Mouse (Mus musculus) hindbrain, embryonic 11.5 days (tissue): Measurements from ENCODE around the gene Pin1. TPM values are rescaled to one million over a fixed set of nuclear protein-coding genes. Genes with fewer than 3 reads are reported as not detected.
"Not testable (repeated sequence)": the region's sequence is repeated elsewhere in the genome, so short reads cannot be mapped to it uniquely, and the experiment has no call there.

ENCODE experiments used
- ATAC-seq: fragments of 200-750 bp; cut with Nextera tagmentation; 2 replicates; pipeline ENCODE4 v1.8.0; 2017; ENCODE audit warnings: mild to moderate bottlenecking, moderate TSS enrichment, moderate library complexity; ENCODE audit not compliant: low FRiP score
- DNase-seq: peaks from one replicate; pipeline ENCODE4 v3.0.0-alpha.2; 2015; ENCODE audit warnings: low spot score
- H3K27ac ChIP-seq: fragments of 300-500 bp; sonication (generic); 2 replicates; pipeline ENCODE4 v1.5.1; 2014; ENCODE audit warnings: mild to moderate bottlenecking, low read depth, low read length
- H3K27me3 ChIP-seq: fragments of 300-500 bp; sonication (generic); 2 replicates; pipeline ENCODE4 v1.6.1; 2014; ENCODE audit warnings: mild to moderate bottlenecking, low read length, moderate library complexity, mixed read lengths; ENCODE audit not compliant: control insufficient read depth, insufficient read depth
- H3K36me3 ChIP-seq: fragments of 300-500 bp; sonication (generic); 2 replicates; pipeline ENCODE4 v1.6.1; 2014; ENCODE audit warnings: mild to moderate bottlenecking, low read length, moderate library complexity, mixed read lengths; ENCODE audit not compliant: control insufficient read depth, insufficient read depth
- H3K4me1 ChIP-seq: fragments of 300-500 bp; sonication (generic); replicated peaks from 2 replicates; pipeline ENCODE4 v1.6.1; 2014; ENCODE audit warnings: low read length, mixed read lengths; ENCODE audit not compliant: control insufficient read depth, insufficient read depth
- H3K4me2 ChIP-seq: fragments of 300-500 bp; sonication (generic); replicated peaks from 2 replicates; pipeline ENCODE4 v1.6.1; 2014; ENCODE audit warnings: mild to moderate bottlenecking, low read depth, low read length
- H3K4me3 ChIP-seq: fragments of 300-500 bp; sonication (generic); 2 replicates; pipeline ENCODE4 v1.5.1; 2014; ENCODE audit warnings: low read depth, low read length
- H3K9ac ChIP-seq: fragments of 300-500 bp; sonication (generic); 2 replicates; pipeline ENCODE4 v1.6.1; 2014; ENCODE audit warnings: low read depth, low read length
- H3K9me3 ChIP-seq: fragments of 300-500 bp; sonication (generic); 2 replicates; pipeline ENCODE4 v1.6.1; 2016; ENCODE audit warnings: low read length; ENCODE audit not compliant: control insufficient read depth
- WGBS: fragments of 180-500 bp; shearing (Covaris S2); extraction: QIAGEN DNeasy Blood & Tissue Kit; methylation state at CpG from one replicate; pipeline ENCODE4 v1.1.7; 2014; 5-methylcytosine and 5-hydroxymethylcytosine counted together
- polyA plus RNA-seq: library from polyadenylated mRNA; unstranded; fragments of >200 nt; fragmentation: Nextera tagmentation; extraction: Ambion mirVana; gene quantifications from 2 replicates; pipeline ENCODE4 v1.2.1, GENCODE M21; 2014

The Pin1 gene
- polyA plus RNA-seq, 1 experiment from 2014 or later: 65.2 TPM

DNA sequence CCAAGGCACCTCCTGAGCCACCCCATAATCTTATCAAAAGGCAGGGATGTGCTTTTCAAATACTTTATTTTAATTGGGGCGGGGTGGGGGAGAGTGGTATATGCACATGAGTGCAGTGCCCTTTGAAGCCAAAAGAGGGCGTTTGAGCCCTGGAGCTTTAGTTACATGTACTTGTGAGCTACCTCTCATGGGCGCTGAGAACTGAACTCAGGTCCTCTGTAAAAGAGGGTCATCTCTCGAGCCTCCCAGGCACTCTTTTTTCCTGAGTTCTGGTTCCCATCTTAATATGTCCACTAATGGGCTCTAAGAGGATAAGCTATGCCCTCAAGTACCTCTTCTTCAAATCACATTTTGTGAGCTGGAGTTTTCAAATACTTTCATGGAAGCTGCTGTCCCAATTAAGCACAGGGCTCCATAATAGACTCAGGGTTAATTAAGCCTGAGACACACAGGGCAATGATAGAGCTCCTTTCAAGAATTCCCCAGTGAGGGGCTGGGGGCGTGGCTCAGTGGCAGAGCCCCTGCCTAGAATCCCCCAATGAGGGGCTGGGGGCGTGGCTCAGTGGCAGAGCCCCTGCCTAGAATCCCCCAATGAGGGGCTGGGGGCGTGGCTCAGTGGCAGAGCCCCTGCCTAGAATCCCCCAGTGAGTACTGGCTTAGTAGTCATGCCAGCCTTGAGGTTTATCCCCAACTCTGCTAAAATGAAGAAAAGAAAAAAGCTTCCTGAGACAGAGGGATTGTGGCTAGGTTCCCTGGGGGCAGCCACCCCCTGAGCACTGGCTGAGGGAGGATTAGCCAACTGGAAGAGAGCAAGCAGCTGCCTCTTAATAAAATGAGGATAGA lies 29.9 kb downstream of the Pin1 start:
- Histone ChIP-seq H3K9me3 (no peaks in the 10 kb centered on the region), H3K9ac (no peak overlapping the region), H3K4me2 (no peak overlapping the region), H3K27me3 (no peaks in the 10 kb centered on the region), H3K4me3 (no peak overlapping the region), H3K4me1 (no peaks in the 10 kb centered on the region), H3K36me3 (no peaks in the 10 kb centered on the region), H3K27ac (no peak overlapping the region)
- ATAC-seq: peak; percentile 72
- WGBS: 52% methylated on average over 6 of the region's 7 CpGs
- DNase-seq: no peak

DNA sequence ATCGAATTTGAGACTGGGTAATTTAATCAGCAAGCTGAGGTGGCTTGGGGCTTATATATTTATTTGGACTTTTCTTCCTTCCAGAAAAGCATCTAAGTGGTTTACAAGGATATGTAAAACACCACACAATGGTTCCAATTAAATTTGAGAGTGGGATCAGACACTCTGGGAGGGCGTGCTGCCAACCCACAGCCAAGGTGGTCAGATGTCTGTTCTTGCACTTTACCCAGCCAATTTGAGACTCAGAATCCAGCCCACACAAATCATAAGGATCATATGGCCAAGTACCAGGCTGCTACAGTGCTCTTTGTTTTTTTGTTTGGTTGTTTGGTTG lies 30.5 kb downstream of the Pin1 start:
- no peak for ATAC-seq
- H3K27ac ChIP-seq: no peak overlapping the region

DNA sequence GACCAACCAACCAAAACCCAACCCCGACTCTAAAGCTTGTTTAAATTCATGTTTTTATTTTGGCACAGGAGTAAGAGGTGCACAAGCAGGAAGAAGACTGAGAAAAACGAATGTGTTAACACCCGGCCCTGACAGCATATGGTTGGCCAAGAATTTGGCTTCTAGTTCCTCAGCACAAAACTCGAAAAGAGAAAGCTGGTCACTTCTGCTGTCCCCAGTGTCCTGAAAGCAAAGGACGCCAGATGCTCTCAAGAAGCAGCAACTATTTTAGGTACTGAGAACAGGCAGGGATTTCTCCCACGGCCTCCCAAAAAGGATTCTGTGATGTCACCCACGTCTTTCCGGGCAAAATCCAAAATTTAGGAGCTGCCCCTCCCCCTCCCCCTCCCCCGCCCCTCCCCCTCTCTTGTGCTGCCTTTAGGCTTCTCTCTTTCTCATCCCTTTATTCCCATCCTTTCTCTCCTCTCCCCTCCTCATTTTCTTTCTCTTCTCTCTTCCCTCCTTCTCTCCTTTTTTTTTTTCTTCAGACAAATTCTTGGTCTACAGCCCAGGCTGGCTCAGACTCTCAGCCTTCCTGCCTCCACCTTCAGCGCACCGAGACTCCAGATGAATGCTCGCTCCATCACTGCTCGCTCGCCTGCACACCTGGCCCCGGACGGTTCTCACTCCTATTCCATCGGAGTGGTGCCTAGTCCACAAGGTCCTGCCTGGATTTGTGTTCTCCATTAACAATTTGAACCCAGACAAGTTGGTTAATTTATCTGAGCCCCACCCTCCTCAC lies 33.4 kb downstream of the Pin1 start:
- no peak for ATAC-seq

More for the DNA sequence above, 30.5 kb downstream of the Pin1 start:
- H3K4me3 ChIP-seq: no peak overlapping the region
- H3K9ac ChIP-seq: no peak overlapping the region
- H3K36me3 ChIP-seq: no peaks in the 10 kb centered on the region
- DNase-seq: no peak
- H3K27me3 ChIP-seq: no peaks in the 10 kb centered on the region
- no peaks in the 10 kb centered on the region for H3K9me3 ChIP-seq
- 67% methylated on average over 2 of the region's 2 CpGs for WGBS
- no peaks in the 10 kb centered on the region for H3K4me1 ChIP-seq
- H3K4me2 ChIP-seq: no peak overlapping the region

DNA sequence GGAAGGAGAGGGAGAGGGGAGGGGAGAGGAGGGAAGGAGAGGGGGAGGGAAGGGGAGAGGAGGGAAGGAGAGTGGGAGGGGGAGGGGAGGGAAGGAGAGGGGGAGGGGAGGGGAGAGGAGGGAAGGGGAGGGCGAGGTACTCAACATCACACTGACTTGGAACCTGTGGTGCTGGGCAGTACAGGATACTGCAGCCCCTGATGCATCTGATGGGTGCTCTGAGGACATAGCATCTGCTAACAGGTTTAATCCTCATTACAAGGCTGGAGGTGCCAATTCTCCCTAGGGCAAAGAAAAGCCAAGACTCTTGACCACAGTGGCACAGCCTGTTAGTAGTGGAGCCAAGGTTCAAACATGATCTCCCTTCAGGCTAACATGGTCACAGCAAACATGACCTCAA lies 37.5 kb downstream of the Pin1 start:
- Histone ChIP-seq H3K27me3 (no peaks in the 10 kb centered on the region), H3K4me3 (no peak overlapping the region), H3K9ac (no peak overlapping the region), H3K9me3 (no peaks in the 10 kb centered on the region), H3K4me1 (peaks cover 4% of the 10 kb centered on the region; the same call in 1 of the 2 replicates), H3K27ac (peak overlapping the region; percentile 78), H3K4me2 (no peak overlapping the region), H3K36me3 (no peaks in the 10 kb centered on the region)
- DNase-seq: no peak
- WGBS: 57% methylated on average over 1 of the region's 1 CpGs
- peak; percentile 54 for ATAC-seq

More for the DNA sequence above, 33.4 kb downstream of the Pin1 start:
- 58% methylated on average over 16 of the region's 17 CpGs for WGBS
- no peaks in the 10 kb centered on the region for H3K36me3 ChIP-seq
- H3K27ac ChIP-seq: no peak overlapping the region
- no peak for DNase-seq
- H3K4me2 ChIP-seq: no peak overlapping the region
- H3K9ac ChIP-seq: no peak overlapping the region
- no peak overlapping the region for H3K4me3 ChIP-seq
- no peaks in the 10 kb centered on the region for H3K9me3 ChIP-seq
- H3K4me1 ChIP-seq: no peaks in the 10 kb centered on the region; the same call in 1 of the 2 replicates
- H3K27me3 ChIP-seq: no peaks in the 10 kb centered on the region

DNA sequence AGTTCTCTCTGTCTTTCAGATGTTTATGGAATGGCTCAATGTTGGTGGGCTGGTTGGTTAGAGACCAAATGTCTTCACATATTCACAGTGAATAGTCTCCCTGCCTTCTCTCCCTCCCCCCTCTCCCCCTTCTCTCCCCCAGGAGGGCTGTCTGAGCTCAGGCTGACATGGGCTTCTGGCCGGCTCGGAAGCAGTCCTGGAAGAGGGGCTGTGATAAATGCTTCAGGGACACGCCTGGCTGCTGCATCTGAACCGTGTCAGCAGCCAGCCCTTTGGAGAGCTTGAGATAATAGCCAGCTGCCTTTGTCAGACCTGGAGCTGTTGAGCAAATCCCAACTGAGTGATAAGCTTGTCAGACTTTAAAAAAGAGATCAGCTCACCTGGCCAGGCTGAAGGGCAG lies 38.0 kb downstream of the Pin1 start:
- Histone ChIP-seq H3K27me3 (no peaks in the 10 kb centered on the region), H3K27ac (peak overlapping the region; percentile 78), H3K4me1 (peaks cover 7% of the 10 kb centered on the region; the same call in 1 of the 2 replicates), H3K4me2 (no peak overlapping the region), H3K9me3 (no peaks in the 10 kb centered on the region), H3K36me3 (no peaks in the 10 kb centered on the region), H3K4me3 (no peak overlapping the region), H3K9ac (no peak overlapping the region)
- 5% methylated on average over 4 of the region's 4 CpGs for WGBS
- DNase-seq (peak; percentile 47), ATAC-seq (peak; percentile 85)

DNA sequence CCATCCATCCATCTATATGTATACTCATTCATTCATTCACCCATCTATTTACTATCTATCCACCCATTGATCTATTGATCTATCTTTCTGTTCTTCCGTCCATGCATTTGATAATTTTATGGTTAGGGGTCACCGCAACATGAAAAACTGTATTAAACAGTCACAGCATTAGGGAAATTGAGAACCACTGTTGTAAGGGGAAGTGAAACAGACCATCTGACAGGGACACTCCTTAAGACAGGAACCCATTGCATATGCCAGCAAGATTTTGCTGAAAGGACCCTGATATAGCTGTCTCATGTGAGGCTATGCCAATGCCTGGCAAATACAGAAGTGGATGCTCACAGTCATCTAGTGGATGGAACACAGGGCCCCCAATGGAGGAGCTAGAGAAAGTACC lies 38.6 kb downstream of the Pin1 start:
- 80% methylated on average over 2 of the region's 2 CpGs for WGBS
- H3K9ac ChIP-seq, H3K36me3 ChIP-seq, H3K27me3 ChIP-seq, H3K4me1 ChIP-seq, H3K4me3 ChIP-seq, H3K9me3 ChIP-seq, DNase-seq, H3K4me2 ChIP-seq, ATAC-seq: not testable (repeated sequence)
- H3K27ac ChIP-seq: peak overlapping the region; percentile 78; the same call in 1 of the 2 replicates

DNA sequence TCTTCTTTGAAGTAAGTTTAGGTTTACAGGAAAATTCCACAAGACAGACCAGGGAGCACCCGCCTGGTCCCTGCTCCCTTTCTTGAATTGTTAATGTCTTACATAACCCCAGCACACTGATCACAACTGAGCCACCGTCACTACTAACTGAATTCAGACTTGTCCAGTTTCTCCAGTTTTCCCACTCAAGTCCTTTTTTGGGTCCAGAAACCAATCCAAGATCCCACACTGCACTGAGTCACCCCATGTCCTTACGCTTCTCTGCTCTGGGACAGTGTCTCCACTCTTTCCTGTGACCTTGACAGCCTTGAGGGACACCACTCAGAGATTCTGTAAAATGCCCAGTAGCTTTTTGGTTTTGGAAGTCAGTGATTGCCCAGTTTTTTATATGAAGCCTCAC lies 41.0 kb downstream of the Pin1 start:
- ATAC-seq: no peak
- WGBS: 89% methylated on average over 3 of the region's 3 CpGs
- H3K9ac ChIP-seq: no peak overlapping the region
- H3K4me1 ChIP-seq: peaks cover 16% of the 10 kb centered on the region; the same call in 1 of the 2 replicates
- DNase-seq: no peak
- no peak overlapping the region for H3K4me2 ChIP-seq
- H3K36me3 ChIP-seq: no peaks in the 10 kb centered on the region
- H3K27me3 ChIP-seq: no peaks in the 10 kb centered on the region
- H3K4me3 ChIP-seq: no peak overlapping the region
- no peak overlapping the region for H3K27ac ChIP-seq
- H3K9me3 ChIP-seq: no peaks in the 10 kb centered on the region

DNA sequence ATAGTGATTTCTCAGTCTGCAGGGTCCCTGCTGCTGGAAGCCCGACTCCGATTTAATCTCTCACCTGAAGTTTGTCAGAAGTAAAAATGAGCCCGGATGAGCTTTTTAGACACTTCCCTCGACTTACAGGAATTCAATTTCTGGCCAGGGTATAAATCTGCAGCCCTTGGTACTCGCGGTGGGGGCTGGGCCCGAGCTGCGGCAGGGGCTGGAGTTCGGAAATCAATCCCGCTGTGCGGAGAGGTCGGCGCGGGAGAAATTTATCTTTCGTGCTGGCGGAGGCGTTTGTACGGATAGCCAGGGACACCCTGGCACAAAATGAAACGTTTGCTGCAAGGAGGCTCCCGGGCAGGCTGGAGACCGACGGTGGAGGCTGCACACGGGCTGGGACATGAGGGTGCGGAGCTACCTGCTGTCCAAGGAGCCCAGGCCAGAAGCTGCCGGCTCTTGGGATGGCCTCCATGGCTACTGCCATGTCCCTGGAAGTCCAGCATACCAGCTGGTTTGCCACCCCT lies 42.9 kb downstream of the Pin1 start:
- WGBS: 4% methylated on average over 25 of the region's 25 CpGs
- peak overlapping the region; percentile 47 for H3K27ac ChIP-seq
- no peaks in the 10 kb centered on the region for H3K36me3 ChIP-seq
- DNase-seq (peak; percentile 43), ATAC-seq (no peak)
- peaks cover 18% of the 10 kb centered on the region; the same call in 1 of the 2 replicates for H3K4me1 ChIP-seq
- H3K9ac ChIP-seq: peak overlapping the region; percentile 7; the same call in 1 of the 2 replicates
- no peaks in the 10 kb centered on the region for H3K9me3 ChIP-seq
- peak overlapping the region; percentile 36 for H3K4me2 ChIP-seq
- H3K27me3 ChIP-seq: no peaks in the 10 kb centered on the region
- peak overlapping the region; percentile 17; the same call in 1 of the 2 replicates for H3K4me3 ChIP-seq
